Mouse (Mus musculus) embryo, embryonic 10.5 days (tissue): ENCODE results near the gene Dkk3.
"Not testable (repeated sequence)": the region's sequence is repeated elsewhere in the genome, so short reads cannot be mapped to it uniquely, and the experiment has no call there.

Source experiments
- DNase-seq: peaks from one replicate; pipeline ENCODE4 v3.0.0-alpha.2; 2015; ENCODE audit warnings: low spot score

Gene Dkk3

DNA sequence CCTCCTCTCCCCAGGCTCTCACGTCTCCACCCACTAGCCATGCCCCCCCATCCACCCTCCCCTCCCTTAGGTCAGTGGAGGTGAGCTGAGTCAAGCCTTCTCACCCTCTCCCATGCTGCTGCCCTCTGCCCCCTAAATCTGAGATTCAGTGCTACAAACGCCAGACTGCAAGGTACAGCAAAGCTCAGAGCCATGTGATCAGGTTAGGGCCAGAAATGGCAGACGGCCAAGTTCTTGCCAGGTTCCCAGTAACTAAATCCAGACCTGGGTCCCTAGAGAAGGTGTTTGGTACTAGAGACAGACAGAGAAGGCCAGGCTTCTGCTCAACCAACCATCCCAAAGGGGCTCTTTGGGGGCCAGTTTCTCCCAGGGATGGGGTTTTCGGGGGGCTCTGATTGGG is 30.0 kb downstream of the Dkk3 start:
- no peak for DNase-seq

DNA sequence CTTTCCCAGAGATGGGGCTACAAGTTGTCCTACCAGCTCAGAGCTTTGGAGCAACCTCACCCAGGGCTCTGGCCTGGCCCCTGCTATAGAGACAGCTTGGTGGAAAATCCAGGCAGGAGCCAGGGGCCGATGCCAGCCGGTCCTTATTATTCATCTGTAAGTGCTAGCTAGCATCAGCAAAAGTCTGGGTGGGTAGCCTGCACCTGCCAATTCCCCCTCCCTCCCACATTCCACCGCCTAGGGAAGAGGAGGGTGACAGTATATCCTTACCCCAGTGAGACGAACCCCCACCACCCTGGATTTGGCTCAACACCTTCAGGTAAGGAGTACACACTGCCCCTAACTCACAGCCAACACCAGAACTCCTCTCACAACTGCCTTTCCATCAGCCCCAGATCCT is 30.9 kb downstream of the Dkk3 start:
- no peak for DNase-seq

DNA sequence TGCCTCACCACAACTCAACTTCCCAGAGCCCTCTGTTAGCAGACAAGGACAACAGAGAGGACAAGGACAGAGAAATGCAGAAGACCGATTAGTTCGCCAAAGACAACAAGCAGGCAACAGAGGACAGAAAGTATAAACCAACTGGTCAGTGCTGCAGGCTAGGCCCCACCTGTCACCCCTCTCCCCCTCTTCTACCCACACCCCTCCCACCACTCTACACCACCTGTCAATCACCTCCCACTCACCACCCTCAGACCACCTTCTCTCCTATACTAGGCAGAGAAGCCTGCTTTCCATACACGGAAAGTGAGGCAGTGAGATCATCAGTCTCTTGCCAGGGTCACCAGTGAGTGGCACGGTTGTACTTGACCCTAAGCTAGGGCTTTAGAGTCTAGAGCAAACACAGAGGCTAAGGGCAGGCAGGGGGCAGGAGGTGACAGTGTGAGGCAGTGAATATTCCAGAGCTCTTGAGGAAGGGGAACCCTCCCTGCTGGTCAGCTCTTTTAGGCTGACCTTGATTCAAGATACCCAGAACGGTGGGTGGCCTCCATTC is 31.7 kb downstream of the Dkk3 start:
- DNase-seq, result no peak

DNA sequence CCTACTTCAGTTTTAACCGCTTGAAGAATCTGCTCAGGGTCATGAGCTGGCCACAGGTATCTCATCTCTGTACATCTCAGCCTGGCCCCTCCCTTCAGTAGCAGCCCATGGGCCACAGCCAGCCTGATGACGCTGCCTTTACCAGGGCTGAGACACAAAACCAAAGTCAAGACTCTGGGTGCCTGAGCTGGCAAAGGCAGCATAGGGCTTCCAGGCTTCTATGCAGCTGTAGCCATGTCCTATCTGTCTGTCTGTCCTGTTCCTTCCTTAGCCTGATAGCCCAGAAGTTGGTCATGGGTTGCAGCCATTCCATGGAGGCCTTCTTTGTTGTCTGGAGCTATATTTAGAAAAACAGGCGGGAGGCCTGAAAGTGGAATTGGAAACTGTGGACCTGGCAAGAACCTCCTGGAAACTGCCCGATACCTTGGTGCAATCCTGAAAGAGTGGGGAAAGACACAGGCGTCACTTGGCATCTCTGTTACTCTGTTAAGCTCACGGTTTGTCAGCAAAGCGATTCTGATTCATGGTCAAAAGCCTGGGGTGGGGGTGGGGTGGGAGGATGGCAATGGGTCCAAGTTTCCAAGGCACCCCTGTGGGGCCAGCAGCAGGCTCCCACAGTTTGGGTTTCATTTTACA is 33.1 kb downstream of the Dkk3 start:
- DNase-seq, result no peak

DNA sequence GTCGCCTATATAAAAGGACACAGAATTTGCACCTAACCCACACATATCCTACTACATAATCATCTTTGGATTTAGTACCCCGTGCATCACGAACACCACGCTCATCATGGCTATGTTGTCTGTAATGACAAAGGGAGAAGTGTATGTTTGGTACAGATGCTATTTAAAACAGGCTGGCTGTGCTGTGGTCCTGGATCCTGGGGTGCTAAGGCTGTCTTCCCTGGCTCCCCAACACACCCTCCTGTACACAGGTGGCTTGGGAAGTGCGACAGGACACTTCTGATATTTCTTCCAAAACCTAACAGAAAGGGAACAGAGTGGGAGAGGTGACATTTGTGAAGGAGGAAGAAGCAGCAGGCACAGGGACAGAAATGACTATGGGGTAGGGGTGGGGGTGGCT is 35.2 kb downstream of the Dkk3 start:
- no peak for DNase-seq

DNA sequence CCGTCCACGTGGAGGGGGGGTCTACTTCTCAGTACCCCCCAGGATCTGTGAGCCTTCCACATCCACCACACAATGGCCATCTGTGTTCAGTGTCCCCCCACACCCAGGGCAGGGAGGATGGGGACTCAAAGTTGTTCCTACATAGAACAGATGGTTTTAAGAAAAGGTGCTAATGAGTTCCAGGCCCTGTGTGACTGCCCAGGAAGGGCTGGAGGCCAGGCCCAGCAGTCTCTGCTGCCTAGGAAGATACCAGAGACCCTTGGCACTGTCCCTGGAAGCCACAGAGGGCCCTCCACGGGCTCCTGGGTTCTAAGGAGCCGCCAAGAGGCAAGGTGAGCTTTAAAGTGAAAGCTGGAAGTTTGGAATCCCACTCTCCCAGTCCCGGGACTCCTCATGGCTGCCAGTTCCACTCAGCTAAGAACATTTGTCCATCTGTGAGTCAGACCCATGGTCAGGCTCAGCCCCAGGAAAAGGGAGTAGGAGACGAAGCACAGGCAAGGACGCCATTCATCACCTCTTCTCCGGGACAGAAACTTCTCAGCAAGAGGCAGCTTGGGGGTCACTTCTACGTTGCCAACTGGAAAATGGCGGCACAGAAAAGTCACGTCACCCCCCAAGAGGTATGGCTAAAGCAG is 36.9 kb downstream of the Dkk3 start:
- DNase-seq, result peak; percentile 43

DNA sequence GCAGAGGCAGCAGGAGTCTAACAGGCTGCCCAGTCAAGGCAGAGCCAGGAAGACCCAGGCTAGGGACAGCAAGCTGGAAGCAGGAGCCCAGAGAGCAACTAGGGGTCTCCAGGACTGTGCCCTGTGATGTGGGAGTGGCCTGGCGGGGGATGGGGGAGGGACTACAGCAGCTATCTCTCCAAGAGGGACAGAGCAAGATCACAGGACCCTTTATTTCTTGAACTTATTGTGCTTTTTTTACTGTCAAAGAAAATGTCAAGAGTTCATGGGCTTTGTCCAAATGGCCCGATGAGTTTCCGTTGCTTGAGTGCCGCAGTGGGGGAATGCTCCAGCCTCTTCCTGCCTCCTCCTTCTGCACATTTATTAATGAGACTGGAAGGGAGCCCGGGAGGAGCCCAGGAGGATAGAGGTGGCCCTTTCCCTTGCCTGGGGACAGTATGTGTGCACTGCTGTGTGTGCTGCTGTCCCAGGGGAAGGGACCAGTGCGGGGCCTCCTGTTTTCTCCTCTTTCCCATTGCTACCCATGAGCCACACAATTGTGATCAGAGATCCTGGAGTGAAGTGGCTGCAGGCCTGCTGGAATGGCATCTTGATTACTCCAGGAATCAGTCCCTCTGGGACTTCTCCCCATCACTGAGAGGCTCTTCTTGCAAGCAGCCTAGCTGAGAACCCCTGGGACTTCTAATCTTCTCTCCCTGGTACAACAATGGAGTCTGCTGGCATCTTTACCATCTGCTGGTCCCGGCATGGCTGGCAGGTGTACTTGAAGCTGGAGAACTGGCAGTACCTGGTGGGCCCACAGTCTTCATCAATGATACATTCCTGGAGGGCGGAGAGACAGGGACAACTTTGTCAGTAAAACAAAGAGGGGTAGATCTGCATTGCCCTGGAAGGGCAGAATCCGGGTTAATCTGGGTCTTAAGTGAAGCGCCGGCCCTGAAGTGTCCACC is 37.7 kb downstream of the Dkk3 start:
- DNase-seq, result no peak

DNA sequence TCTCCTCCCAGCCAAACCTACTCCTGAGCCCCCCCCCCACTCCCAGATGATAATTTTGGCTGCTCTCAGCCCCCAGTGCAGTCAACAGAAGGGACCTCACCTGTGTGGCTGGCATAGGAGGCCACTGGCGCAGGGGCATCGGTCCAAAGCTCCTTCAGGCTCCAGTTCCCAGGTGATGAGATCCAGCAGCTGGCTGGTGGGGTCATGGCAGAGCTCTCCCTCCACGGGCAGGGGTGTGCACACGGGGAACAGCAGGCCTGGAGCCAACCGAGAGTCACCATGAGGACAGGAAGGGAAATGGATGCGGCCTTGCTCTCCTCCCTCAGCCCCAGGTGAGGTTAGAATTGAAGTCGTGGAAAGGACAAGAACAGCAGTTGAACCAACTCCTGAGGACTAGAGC is 39.6 kb downstream of the Dkk3 start:
- no peak for DNase-seq

DNA sequence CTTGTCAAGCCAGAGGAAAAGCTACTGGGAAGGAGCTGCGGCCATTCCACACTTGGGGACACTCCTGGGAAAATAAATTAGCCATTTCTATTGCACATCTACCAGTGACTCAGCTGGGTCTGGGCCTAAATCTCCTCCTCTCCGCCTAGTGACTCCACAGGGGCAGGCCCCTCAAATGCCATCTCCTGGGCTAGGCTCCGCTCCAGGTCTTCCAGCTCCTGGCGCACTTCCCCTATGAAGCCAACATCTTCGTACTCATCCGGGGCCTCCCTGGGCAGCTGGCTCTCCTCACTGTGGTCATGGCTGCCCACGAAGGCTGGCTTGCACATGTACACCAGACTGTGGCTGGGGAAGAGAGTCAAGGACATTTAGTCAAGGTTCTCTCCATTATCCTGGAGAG is 40.8 kb downstream of the Dkk3 start:
- DNase-seq, result no peak

DNA sequence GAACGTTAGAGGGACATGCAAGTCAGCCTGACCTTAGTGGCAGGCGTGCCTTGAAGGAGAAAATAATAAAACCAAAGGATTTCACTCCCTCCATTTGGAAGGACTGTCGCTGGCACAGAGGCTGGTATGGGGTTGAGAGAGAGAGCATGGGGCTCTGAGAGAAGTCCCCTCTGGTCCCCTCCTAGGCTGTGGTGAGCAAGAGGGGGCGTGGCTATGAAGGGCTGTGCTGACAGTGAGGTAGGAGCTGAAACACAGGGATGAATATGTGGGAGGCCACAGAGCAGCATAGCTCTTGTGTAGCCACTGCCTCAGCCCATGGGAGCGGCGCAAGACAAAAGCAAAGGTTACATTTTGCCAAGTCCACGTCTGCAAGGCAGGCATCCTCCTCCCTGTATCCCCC is 41.4 kb downstream of the Dkk3 start:
- no peak for DNase-seq

DNA sequence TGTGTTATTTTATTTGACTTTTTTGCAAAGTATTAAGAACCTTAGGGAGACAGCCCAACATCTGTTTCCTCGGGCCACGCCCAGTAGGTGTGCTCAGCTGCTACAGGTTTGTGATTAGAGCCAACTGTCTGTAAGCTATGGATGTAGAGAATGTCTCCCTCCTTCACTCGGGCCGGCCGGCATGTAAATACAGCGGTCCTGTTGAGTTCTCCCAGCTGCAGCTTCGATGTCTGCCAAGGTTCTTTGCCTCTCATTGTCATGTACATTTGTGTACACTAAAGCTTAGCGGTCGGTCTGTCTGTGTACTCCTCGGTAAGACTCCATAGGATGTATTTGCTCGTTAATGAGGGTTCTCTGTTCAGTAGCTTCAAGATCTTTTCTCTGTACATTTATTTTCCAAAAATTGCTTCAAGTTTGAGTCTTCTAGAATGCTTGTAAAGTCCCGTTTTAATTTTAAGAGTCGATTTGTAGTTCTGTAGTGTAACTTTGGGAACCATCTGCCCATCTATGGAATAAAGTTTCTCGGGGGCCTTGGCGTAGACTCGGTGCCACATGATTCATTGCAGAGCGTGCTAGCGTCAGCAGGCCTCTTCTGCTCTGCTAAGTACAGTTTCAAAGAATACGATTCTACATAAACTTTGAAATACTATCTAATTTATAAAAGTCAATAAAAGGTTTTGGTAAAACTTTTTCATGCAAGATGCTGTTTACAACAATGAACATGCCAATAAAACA is 48.1 kb downstream of the Dkk3 start:
- no peak for DNase-seq

DNA sequence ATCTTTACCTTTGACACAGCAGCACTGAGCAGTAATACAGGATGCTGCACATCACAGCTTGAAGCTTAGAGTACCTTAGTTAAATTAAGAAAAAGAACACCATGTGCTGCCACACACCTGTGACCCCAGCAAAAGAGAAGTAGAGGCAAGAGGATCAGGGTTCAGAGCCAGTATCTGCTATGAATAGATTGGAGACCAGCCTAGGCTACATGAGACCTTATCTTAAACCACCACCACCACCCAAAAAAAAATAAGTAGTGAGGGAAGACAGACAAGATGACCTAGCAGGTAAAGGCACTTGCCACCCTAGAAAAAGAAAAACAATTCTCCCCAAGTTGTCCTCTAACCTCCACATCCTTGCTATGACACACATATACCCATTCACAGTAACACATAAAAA is 50.1 kb downstream of the Dkk3 start:
- DNase-seq, result no peak

DNA sequence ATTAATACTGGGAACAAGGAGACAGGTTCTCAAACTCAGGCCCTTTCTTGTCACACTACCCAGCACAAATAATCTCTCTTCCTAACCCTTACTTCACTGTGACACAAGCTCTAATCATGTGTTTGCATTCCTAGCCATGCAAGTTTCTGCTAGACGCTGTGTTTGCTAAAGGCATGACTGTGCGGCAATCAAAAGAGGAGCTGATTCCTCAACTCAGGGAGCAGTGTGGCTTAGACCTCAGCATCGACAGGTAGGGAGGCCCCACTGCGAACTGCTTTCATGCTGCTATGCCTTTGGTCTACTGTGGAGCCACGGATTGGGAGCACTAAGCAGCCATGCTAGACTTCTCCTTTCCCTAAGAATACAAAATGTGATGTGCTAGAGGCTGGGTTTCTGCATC is 55.0 kb downstream of the Dkk3 start:
- no peak for DNase-seq

DNA sequence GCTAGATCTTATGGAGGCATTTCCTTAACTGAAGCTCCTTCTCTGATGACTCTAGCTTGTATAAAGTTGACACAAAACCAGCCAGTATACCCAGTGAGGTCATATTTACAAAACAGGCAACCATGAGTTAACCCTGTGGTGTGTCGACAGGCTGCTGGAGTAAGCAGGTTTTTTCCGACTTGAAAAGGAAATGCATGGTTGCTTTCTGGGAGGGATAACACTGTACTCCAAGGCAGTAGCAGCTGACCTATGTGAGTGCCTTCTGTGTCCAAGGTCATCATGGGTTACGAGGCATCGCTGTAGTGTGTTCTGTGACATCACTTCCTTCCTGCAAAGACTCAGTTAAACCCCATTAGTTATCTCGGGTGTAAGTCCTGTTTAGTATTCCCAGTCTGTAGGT is 55.9 kb downstream of the Dkk3 start:
- no peak for DNase-seq

DNA sequence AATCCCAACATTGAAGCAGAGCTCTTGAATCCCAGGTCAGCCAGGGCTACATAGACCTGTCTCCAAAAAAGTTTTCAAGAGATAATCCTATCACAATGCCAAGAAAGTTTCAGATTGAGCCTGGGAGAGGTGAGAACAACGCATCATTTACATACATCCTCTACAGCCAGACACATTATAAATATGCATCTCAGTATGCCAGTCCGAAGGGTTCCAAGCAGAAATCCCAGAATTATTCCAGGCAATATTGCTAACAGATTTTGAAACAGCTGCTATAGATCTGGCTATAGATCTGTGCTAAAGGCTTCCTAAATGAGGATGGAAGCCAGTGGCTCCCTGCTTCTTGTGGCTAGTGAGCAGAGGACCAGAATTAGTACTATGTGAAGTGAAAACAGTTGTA is 58.0 kb downstream of the Dkk3 start:
- no peak for DNase-seq

DNA sequence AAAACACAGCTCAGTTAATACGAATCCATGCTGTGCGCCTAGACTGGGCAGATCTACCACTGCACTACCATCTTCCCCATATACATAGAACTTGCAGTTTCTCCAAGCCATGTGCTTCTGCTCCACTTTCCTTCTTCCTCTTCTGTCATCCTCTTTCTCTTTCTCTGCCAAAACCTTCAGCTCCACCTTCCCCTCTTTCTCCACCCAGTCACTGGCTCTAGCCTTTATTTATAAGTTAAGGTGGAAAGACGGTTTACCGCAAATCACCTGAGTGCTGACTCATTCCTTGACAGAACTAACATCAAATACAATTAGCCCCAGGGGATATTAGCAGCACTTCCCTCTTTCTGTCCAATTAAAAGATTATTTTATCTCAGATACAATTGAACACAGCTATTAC is 63.9 kb downstream of the Dkk3 start:
- DNase-seq, result not testable (repeated sequence)

DNA sequence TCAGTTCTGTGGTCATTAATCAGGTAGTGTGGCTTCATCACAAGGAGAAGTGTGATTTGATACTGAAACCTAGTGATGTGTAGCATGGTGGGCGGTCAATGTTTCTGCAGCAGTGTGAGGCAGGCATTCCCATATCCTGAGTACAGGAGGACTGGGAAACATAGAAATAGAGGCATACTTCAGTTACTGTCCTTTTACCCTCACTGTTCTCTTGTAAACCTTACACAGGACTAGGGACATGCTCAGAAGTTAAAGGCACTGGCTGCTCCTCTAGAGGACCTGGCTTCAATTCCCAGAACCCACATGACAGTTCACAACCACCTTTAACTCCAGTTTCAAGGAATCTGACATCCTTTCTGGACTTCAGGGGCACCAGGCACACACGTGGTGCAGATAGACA is 72.7 kb downstream of the Dkk3 start:
- DNase-seq, result no peak

DNA sequence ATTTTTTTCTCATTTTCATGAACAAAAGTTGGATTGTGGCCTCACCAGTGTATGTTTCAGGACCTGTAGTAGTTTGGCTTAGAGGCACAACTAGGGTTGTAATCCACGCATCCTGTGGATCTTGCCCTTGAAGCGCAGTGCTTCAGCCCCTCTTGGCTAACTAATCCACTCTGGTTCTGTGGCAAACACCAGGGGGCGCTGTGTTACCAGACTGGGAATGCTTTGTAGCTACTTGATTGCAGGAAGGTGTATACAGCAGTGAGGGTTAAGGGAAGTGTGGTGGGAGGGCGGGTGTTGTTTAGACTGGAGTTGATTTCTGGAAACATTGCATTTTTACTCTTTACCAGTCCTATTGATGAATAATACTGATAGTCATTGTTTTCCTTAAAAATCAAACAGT is 73.8 kb downstream of the Dkk3 start:
- DNase-seq, result peak; percentile 91

DNA sequence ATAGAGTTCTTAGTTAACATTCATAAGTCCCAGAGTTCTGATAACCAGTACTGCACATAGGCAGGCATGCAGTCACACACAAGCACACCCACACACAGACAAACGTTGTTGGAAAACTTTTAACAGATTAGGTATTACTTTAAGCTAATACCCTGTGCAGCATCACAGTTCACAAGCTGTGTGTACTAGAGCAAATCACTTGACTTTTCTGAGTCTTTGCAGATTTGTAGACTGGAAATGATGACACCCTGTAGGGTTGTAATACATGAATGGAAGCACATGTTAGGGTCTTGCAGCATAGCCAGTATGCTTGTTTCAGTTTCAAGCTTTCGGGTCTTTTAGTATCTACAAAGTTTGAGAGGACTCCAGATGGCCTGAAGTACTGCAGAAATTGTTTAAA is 74.6 kb downstream of the Dkk3 start:
- DNase-seq, result no peak

DNA sequence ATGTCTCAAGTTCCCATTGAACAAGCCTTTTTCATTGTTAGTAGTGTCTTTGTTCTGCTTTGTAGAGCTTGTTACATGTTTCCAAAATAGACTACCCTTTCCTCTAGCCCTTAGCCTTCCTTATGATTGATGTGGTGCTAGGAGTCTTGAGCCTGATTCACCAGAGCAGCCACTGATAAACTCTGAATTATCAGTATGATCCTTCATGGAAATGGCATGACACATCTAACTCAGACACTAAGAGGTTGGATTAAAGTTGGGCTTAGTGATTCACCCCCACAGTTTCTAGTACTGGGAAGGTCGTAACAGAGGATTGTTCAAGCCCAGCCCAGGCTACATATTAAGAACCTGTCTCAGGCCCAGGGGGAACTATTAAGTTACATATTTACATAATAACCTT is 76.2 kb downstream of the Dkk3 start:
- DNase-seq, result no peak

DNA sequence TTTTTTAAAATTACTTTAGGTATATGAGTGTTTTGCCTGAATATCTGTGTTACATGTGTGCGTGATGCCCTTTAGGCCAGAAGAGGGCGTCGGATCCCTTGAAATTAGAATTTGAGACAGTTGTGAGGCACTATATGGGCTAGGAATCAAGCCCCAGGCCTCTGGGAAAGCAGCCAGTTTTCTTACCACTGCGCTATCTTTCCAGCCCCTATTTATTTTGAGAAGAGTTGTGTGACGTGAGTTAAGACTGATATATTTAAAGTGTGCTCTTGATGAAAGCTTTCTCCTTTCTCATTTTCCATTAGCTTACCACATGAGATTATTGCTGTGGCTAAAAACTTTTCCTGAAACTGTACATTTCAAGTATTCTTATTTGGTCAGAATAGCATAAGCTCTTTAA is 84.0 kb downstream of the Dkk3 start:
- no peak for DNase-seq
